Mouse (Mus musculus) midbrain, embryonic 11.5 days (tissue): ENCODE data around the gene Olfr1328. TPM values are rescaled to one million over a fixed set of nuclear protein-coding genes. Genes with fewer than 3 reads are reported as not detected.

Experiments used
- ATAC-seq: fragments of 200-750 bp; cut with Nextera tagmentation; 2 replicates; pipeline ENCODE4 v1.8.0; 2017; ENCODE audit warnings: moderate TSS enrichment, moderate library complexity; ENCODE audit not compliant: low FRiP score
- DNase-seq: peaks from one replicate; pipeline ENCODE4 v3.0.0; 2015; ENCODE audit warnings: low spot score; ENCODE audit errors: missing footprints
- H3K27ac ChIP-seq: fragments of 300-500 bp; sonication (generic); 2 replicates; pipeline ENCODE4 v1.5.1; 2014; ENCODE audit warnings: low read depth, low read length
- H3K27me3 ChIP-seq: fragments of 300-500 bp; sonication (generic); 2 replicates; pipeline ENCODE4 v1.6.1; 2014; ENCODE audit warnings: mild to moderate bottlenecking, low read length, moderate library complexity, mixed read lengths; ENCODE audit not compliant: control insufficient read depth, insufficient read depth
- H3K36me3 ChIP-seq: fragments of 300-500 bp; sonication (generic); 2 replicates; pipeline ENCODE4 v1.6.1; 2014; ENCODE audit warnings: mild to moderate bottlenecking, low read length, moderate library complexity, mixed read lengths; ENCODE audit not compliant: control insufficient read depth, insufficient read depth
- H3K4me1 ChIP-seq: fragments of 300-500 bp; sonication (generic); 2 replicates; pipeline ENCODE4 v1.6.1; 2014; ENCODE audit warnings: low read length; ENCODE audit not compliant: control insufficient read depth, insufficient read depth
- H3K4me2 ChIP-seq: fragments of 300-500 bp; sonication (generic); 2 replicates; pipeline ENCODE4 v1.6.1; 2014; ENCODE audit warnings: mild to moderate bottlenecking, moderate library complexity
- H3K4me3 ChIP-seq: fragments of 300-500 bp; sonication (generic); 2 replicates; pipeline ENCODE4 v1.5.1; 2014; ENCODE audit warnings: low read depth, low read length
- H3K9ac ChIP-seq: fragments of 300-500 bp; sonication (generic); 2 replicates; pipeline ENCODE4 v1.6.1; 2014; ENCODE audit warnings: low read length
- H3K9me3 ChIP-seq: fragments of 300-500 bp; sonication (generic); 2 replicates; pipeline ENCODE4 v1.6.1; 2016; ENCODE audit warnings: low read length; ENCODE audit not compliant: control insufficient read depth
- WGBS: fragments of 180-500 bp; shearing (Covaris S2); extraction: QIAGEN DNeasy Blood & Tissue Kit; methylation state at CpG from one replicate; pipeline ENCODE4 v1.1.7; 2014; 5-methylcytosine and 5-hydroxymethylcytosine counted together
- polyA plus RNA-seq: library from polyadenylated mRNA; unstranded; fragments of >200 nt; fragmentation: Nextera tagmentation; extraction: Ambion mirVana; gene quantifications from 2 replicates; pipeline ENCODE4 v1.2.1, GENCODE M21; 2014

Olfr1328 gene
- polyA plus RNA-seq, 1 experiment from 2014 or later, result not detected

DNA sequence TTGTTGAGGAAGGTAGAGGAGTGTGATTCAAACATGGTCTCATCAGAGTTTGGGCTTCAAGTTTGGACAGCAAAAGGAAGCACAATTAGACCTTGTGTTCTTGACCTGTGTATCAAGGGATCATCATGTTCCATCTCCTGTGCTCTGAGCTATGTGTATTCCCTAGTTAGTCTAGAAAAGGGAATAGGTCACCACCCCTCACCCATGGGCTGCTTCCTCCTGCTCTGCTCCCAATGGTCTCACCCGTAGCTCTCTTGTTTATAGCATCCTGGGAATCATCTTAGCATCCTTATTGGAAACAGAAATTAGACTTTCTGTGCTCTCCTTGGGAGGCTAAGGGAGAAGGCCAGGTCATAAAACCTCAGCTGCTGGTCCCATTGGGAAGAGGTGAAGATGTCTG is 50.1 kb downstream of the Olfr1328 start, which contains the start of gene Olfr1330:
Olfr1330 (plus strand) TSS at position 301 of the 400 bp plus-strand sequence.
- WGBS, result 93% methylated on average over 1 of the region's 1 CpGs
- H3K27me3 ChIP-seq, result no peaks in the 10 kb centered on the region
- DNase-seq, result no peak
- no peak within 1 kb of the TSS for H3K9ac ChIP-seq
- H3K4me3 ChIP-seq, result no peak within 1 kb of the TSS
- no peaks in the 10 kb centered on the region for H3K9me3 ChIP-seq
- H3K4me1 ChIP-seq, result no peaks in the 10 kb centered on the region
- no peak for ATAC-seq
- no peaks in the 10 kb centered on the region for H3K36me3 ChIP-seq
- no peak within 1 kb of the TSS for H3K4me2 ChIP-seq
- H3K27ac ChIP-seq, result no peak within 1 kb of the TSS

Other genes with a start within 250 kb of the Olfr1328 start
- not detected in 2 replicates for gene Olfr1342, start 245.9 kb downstream of the Olfr1328 start, polyA plus RNA-seq
- gene Olfr1341, start 235.1 kb downstream of the Olfr1328 start, polyA plus RNA-seq, result not detected in 2 replicates
- not detected in 2 replicates for gene Olfr1340, start 218.5 kb downstream of the Olfr1328 start, polyA plus RNA-seq
- gene Olfr1339, start 206.4 kb downstream of the Olfr1328 start, polyA plus RNA-seq, result not detected in 2 replicates
- gene Olfr1338, start 179.9 kb downstream of the Olfr1328 start, polyA plus RNA-seq, result not detected in 2 replicates
- not detected in 2 replicates for gene Olfr1337, start 156.0 kb downstream of the Olfr1328 start, polyA plus RNA-seq
- gene Olfr1335, start 128.7 kb downstream of the Olfr1328 start, polyA plus RNA-seq, result not detected in 2 replicates
- gene Olfr1333, start 102.3 kb downstream of the Olfr1328 start, polyA plus RNA-seq, result not detected in 2 replicates
- gene Olfr1331, start 74.0 kb downstream of the Olfr1328 start, polyA plus RNA-seq, result not detected in 2 replicates
- gene Olfr1330, start 50.0 kb downstream of the Olfr1328 start, polyA plus RNA-seq, result not detected in 2 replicates
- gene Olfr1329, start 21.1 kb downstream of the Olfr1328 start, polyA plus RNA-seq, result not detected in 2 replicates
- not detected in 2 replicates for gene Lao1, start 23.0 kb upstream of the Olfr1328 start, polyA plus RNA-seq
- 152 and 158 TPM in 2 replicates for gene Slc2a1, start 170.1 kb upstream of the Olfr1328 start, polyA plus RNA-seq
- gene Zfp691, start 235.6 kb upstream of the Olfr1328 start, polyA plus RNA-seq, result 7.7 and 9.0 TPM in 2 replicates